Mouse (Mus musculus) B cell, adult (primary cell): ENCODE data around the gene Akr1c6. TPM values are rescaled to one million over a fixed set of nuclear protein-coding genes. Genes with fewer than 3 reads are reported as not detected.

ENCODE experiments used
- total RNA-seq: library from RNA; stranded (reverse); gene quantifications from 4 replicates; pipeline ENCODE4 v1.2.4, GENCODE M21; 2023; ENCODE audit not compliant: inconsistent age

Gene Akr1c6
- not detected in 4 replicates for total RNA-seq

GRCm38 (mm10) chr13:4434006-4434405 lies at the start of gene Akr1c6:
Gene Akr1c6, plus strand, starts transcription at chr13:4434306.

Other genes with a start within 250 kb of the Akr1c6 start
- gene Akr1c13, start 243.2 kb upstream of the Akr1c6 start, total RNA-seq = 0.75 to 3.6 TPM (median 1.3 TPM) in 3 of 4 replicates, not detected in the other
- gene Akr1c19, start 205.6 kb upstream of the Akr1c6 start, total RNA-seq = not detected in 4 replicates
- gene Akr1c12, start 154.9 kb upstream of the Akr1c6 start, total RNA-seq = not detected in 4 replicates
- gene Akr1c20, start 89.0 kb downstream of the Akr1c6 start, total RNA-seq = not detected in 4 replicates
- gene Akr1c21, start 139.8 kb downstream of the Akr1c6 start, total RNA-seq = not detected in 4 replicates
- gene Akr1e1, start 174.9 kb downstream of the Akr1c6 start, total RNA-seq = 1.0 to 4.7 TPM (median 2.6 TPM) in 4 replicates